Mouse (Mus musculus): ENCODE data around the gene CT030661.1.
"Not testable (repeated sequence)": the region's sequence is repeated elsewhere in the genome, so short reads cannot be mapped to it uniquely, and the experiment has no call there.

DNA sequence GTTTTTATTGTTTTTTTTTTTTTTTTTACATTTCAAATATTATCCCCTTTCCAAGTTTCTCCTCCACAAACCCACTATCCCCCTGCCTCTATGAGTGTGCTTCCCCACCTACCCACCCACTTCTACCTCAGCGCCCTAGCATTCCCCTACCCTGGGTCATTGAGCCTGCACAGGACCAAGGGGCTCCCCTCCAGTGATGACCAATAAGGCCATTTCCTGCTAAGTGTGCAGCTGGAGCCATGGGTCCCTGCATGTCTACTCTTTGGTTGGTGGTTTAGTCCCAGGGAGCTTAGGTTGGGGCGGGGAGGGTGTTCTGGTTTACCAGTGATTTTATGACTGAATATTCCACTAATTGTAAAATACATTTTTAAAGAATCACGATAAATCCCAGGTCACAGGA, 418 bp downstream of the CT030661.1 start:
- TF ChIP-seq CTCF, EP300 (IDR thresholded peaks at IDR 0.05; ENCODE audit: low read depth): not testable (repeated sequence)

Data from heart, postnatal 0 days (tissue).